Mouse (Mus musculus) lung, postnatal 0 days (tissue): ENCODE data around the gene AC134908.4. TPM values are rescaled to one million over a fixed set of nuclear protein-coding genes. Genes with fewer than 3 reads are reported as not detected.

ENCODE experiments used
- ATAC-seq: fragments of 200-750 bp; cut with Nextera tagmentation; 2 replicates; pipeline ENCODE4 v1.8.0; 2017; ENCODE audit warnings: moderate library complexity
- DNase-seq: peaks from one replicate; pipeline ENCODE4 v3.0.0-alpha.2; 2016; ENCODE audit warnings: low spot score
- H3K27ac ChIP-seq: fragments of 300-500 bp; sonication (generic); 2 replicates; pipeline ENCODE4 v1.5.1; 2014; ENCODE audit warnings: antibody characterized with exemption, mild to moderate bottlenecking, low read length, mixed read lengths
- H3K27me3 ChIP-seq: fragments of 300-500 bp; sonication (generic); replicated peaks from 2 replicates; pipeline ENCODE4 v1.6.1; 2014; ENCODE audit warnings: low read length, mixed read lengths; ENCODE audit not compliant: insufficient read depth
- H3K36me3 ChIP-seq: fragments of 300-500 bp; sonication (generic); 2 replicates; pipeline ENCODE4 v1.6.1; 2014; ENCODE audit warnings: low read length, mixed read lengths; ENCODE audit not compliant: insufficient read depth
- H3K4me1 ChIP-seq: fragments of 300-500 bp; sonication (generic); 2 replicates; pipeline ENCODE4 v1.6.1; 2014; ENCODE audit warnings: antibody characterized with exemption, low read depth, low read length, mixed read lengths; ENCODE audit not compliant: insufficient read depth
- H3K4me2 ChIP-seq: fragments of 300-500 bp; sonication (generic); replicated peaks from 2 replicates; pipeline ENCODE4 v1.6.1; 2014; ENCODE audit warnings: low read depth, mild to moderate bottlenecking, low read length, moderate library complexity, mixed read lengths
- H3K4me3 ChIP-seq: fragments of 300-500 bp; sonication (generic); 2 replicates; pipeline ENCODE4 v1.5.1; 2014; ENCODE audit warnings: low read depth, low read length
- H3K9ac ChIP-seq: fragments of 300-500 bp; sonication (generic); replicated peaks from 2 replicates; pipeline ENCODE4 v1.6.1; 2014; ENCODE audit warnings: low read depth, mild to moderate bottlenecking
- H3K9me3 ChIP-seq: fragments of 300-500 bp; sonication (generic); 2 replicates; pipeline ENCODE4 v1.6.1; 2016; ENCODE audit warnings: low read length, mixed read lengths
- CTCF ChIP-seq: IDR thresholded peaks from 2 replicates; pipeline ENCODE4 v1.5.1; 2016; ENCODE audit warnings: antibody characterized with exemption, mild to moderate bottlenecking
- EP300 ChIP-seq: IDR thresholded peaks from 2 replicates; pipeline ENCODE4 v1.6.1; 2016; ENCODE audit warnings: antibody characterized with exemption, mild to moderate bottlenecking, control low read depth
- WGBS: fragments of 180-500 bp; shearing (Covaris S2); extraction: QIAGEN DNeasy Blood & Tissue Kit; methylation state at CpG from one replicate; pipeline ENCODE4 v1.1.7; 2014; 5-methylcytosine and 5-hydroxymethylcytosine counted together
- polyA plus RNA-seq: library from polyadenylated mRNA; unstranded; fragments of >200 nt; fragmentation: Nextera tagmentation; extraction: Ambion mirVana; gene quantifications from 2 replicates; pipeline ENCODE4 v1.2.1, GENCODE M21; 2015

AC134908.4 gene
- polyA plus RNA-seq, 1 experiment from 2014 or later = not detected

DNA sequence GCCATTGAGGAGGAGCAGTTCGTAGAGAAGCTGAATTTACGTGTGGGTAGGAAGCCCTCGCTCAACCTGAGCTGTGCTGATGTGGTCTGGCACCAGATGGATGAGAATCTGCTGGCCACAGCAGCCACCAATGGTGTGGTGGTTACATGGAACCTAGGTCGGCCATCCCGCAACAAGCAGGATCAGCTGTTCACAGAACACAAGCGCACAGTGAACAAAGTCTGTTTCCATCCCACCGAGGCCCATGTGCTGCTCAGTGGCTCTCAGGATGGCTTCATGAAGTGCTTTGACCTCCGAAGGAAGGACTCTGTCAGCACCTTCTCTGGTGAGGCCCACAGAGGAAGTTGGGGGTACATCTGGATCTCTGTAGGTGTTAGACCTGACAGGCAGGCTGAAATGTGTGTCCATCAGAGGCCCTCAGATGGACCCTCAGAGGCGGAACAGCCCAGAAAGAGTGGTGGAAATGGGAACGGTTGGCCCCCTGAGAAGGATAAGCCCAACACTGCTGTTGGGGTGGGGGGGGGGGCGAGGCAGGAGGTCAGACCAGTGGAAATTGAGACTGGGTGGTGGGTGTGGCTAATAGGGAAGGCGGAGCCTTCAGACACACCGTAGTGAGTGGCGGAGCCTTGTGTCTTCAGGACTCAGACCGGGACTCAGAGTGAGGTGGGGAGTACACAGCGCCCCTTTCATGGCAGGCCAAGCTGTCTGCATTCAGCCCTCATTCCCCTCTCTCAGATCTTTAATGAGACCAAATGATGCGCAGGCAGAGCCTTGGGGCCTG lies 29.1 kb upstream of the AC134908.4 start:
- TF ChIP-seq CTCF = no peak
- no peak for TF ChIP-seq EP300
- Histone ChIP-seq H3K4me2 (peak overlapping the region; percentile 81), H3K4me1 (peaks cover 19% of the 10 kb centered on the region; the same call in 1 of the 2 replicates), H3K9me3 (no peaks in the 10 kb centered on the region), H3K27ac (no peak overlapping the region), H3K27me3 (peaks cover 5% of the 10 kb centered on the region; the same call in 1 of the 2 replicates), H3K4me3 (no peak overlapping the region; the same call in 1 of the 2 replicates), H3K36me3 (0 out of 2 replicates have a peak, but pooled peaks cover 6% of the 10 kb centered on the region), H3K9ac (0 out of 2 replicates have a peak overlapping the region, but pooled peaks have one; percentile 56)
- no peak for DNase-seq
- no peak for ATAC-seq
- WGBS = 65% methylated on average over 17 of the region's 17 CpGs

DNA sequence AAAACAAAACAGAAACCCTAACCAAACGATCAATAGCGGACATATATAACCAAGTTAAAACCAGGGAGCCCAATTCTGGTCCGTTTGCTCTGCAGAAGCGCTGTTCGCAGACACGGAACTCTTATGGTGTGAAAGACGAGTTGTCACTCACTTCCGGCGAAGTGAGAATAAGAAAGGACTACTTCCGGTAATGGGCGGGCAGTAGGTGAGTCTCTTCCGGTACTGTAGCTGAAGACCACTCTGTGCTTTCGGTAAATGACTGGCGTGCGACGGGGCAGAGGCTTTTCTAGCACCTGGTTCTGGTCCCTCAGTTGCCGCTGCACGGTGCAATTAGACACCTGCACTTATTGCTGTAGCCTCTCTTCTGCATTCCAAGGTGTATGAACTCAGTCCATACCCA lies 28.0 kb upstream of the AC134908.4 start, which contains the start of gene Wdr24:
Gene Wdr24, plus strand, starts transcription at position 176 of the 400 bp plus-strand sequence.
- TF ChIP-seq EP300 (no peak), CTCF (no peak)
- peak; percentile 82 for ATAC-seq
- WGBS = under 1% methylated on average over 18 of the region's 18 CpGs

DNA sequence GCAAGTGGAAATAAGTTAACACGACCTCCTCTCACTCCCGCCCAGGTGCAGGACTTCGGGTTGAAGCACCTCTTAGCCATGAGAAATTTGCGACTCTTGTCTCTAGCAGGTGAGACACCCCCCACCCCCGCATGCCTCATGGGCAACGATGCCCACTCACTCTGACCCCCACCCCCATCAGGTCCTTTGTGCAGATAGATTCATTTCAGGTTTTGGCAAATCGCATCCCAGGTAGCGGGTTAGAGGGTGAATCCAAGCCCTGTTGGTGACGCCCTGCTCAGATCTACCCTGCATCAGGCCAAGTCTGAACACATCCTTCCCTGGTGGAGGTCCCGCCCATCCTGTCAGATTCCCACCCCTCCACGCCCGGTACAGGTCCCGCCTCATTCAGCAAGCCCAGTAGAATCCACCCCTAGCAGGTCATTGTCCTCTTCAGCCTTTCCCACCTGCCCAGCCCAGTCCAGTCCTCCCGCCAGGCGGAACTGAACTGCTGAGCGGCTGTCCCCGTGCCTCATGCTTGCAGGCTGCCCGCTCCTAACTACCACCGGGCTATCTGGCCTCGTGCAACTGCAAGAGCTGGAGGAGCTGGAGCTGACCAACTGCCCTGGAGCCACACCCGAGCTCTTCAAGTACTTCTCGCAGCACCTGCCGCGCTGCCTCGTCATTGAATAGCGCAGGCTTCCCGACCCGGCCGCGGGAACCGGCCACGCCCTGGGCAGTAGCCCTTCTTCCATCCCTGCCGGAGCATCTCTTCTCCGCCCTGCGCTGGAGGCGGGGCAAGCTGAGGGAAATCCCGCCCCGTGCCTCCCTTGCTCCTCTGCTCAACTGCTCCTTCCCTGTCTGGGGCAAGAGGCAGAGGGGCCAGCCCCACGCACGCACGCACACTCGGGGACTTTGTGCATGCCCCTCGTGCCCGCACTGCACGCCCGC lies 23.7 kb upstream of the AC134908.4 start:
- 6% methylated on average over 46 of the region's 46 CpGs for WGBS
- no peaks in the 10 kb centered on the region for H3K36me3 ChIP-seq
- TF ChIP-seq EP300 (no peak), CTCF (no peak)
- no peaks in the 10 kb centered on the region for H3K9me3 ChIP-seq
- no peak overlapping the region for H3K4me3 ChIP-seq
- ATAC-seq (peak; percentile 33; the same call in 1 of the 2 replicates), DNase-seq (peak; percentile 37)
- peaks cover 12% of the 10 kb centered on the region; the same call in 1 of the 2 replicates for H3K27me3 ChIP-seq
- H3K4me2 ChIP-seq = no peak overlapping the region
- H3K4me1 ChIP-seq = peaks cover 5% of the 10 kb centered on the region; the same call in 1 of the 2 replicates
- H3K9ac ChIP-seq = no peak overlapping the region
- H3K27ac ChIP-seq = no peak overlapping the region

More for the DNA sequence above, 28.0 kb upstream of the AC134908.4 start, which contains the start of gene Wdr24:
- Histone ChIP-seq H3K27ac (0 out of 2 replicates have a peak within 1 kb of the TSS, but pooled peaks have one; percentile 20), H3K4me1 (peaks cover 15% of the 10 kb centered on the region; the same call in 1 of the 2 replicates), H3K36me3 (0 out of 2 replicates have a peak, but pooled peaks cover 6% of the 10 kb centered on the region), H3K4me2 (peak within 1 kb of the TSS; percentile 81), H3K27me3 (peaks cover 7% of the 10 kb centered on the region; the same call in 1 of the 2 replicates), H3K9ac (peak within 1 kb of the TSS; percentile 56), H3K4me3 (peak within 1 kb of the TSS; percentile 49), H3K9me3 (no peaks in the 10 kb centered on the region)
- DNase-seq = peak; percentile 92

DNA sequence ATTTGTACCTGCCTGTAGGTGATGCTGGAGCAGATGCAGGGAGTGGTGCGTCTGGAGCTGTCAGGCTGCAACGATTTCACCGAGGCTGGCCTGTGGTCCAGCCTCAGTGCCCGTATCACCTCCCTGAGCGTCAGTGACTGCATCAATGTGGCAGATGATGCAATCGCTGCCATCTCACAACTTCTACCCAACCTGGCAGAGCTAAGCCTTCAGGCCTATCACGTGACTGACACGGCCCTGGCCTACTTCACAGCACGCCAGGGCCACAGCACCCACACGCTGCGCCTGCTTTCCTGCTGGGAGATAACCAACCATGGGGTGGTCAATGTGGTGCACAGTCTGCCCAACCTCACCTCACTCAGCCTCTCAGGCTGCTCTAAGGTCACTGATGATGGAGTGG lies 22.2 kb upstream of the AC134908.4 start:
- H3K36me3 ChIP-seq = no peaks in the 10 kb centered on the region
- H3K27ac ChIP-seq = no peak overlapping the region
- TF ChIP-seq CTCF (no peak), EP300 (no peak)
- ATAC-seq (no peak), DNase-seq (no peak)
- 0 out of 2 replicates have a peak, but pooled peaks cover 2% of the 10 kb centered on the region for H3K4me1 ChIP-seq
- H3K4me3 ChIP-seq = no peak overlapping the region
- H3K27me3 ChIP-seq = peaks cover 12% of the 10 kb centered on the region; the same call in 1 of the 2 replicates
- 77% methylated on average over 11 of the region's 11 CpGs for WGBS
- no peak overlapping the region for H3K4me2 ChIP-seq
- no peaks in the 10 kb centered on the region for H3K9me3 ChIP-seq
- no peak overlapping the region for H3K9ac ChIP-seq

DNA sequence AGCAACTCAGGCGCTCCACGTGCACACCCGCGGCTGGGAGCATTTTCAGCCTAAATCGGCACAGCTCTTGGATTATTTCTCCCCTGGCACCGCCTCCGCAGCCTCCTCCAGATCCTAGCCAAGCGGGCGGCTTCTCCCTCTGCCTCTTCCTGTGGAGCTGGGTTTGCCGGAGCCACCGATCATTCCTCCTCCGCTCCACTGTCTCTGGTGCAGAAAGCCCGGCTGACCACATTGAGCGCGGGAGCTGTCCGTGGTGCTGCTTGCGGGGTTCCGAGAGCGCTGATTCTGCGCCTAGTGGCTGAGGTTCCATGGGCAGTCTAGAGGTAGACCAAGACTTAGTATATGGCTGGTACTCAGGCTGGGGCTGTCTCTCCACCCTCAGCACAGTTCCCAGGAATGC lies 18.0 kb upstream of the AC134908.4 start:
- Histone ChIP-seq H3K27me3 (peaks cover 30% of the 10 kb centered on the region), H3K9ac (no peak overlapping the region), H3K27ac (no peak overlapping the region), H3K9me3 (no peaks in the 10 kb centered on the region), H3K4me3 (no peak overlapping the region), H3K4me2 (no peak overlapping the region), H3K36me3 (no peaks in the 10 kb centered on the region), H3K4me1 (0 out of 2 replicates have a peak, but pooled peaks cover 6% of the 10 kb centered on the region)
- WGBS = 5% methylated on average over 20 of the region's 20 CpGs
- TF ChIP-seq CTCF = peak; percentile 80
- no peak for TF ChIP-seq EP300
- DNase-seq (peak; percentile 90), ATAC-seq (peak; percentile 77)
